Mouse (Mus musculus) limb, embryonic 10.5 days (tissue): Measurements from ENCODE around the gene Vps52. TPM values are rescaled to one million over a fixed set of nuclear protein-coding genes. Genes with fewer than 3 reads are reported as not detected.

Experiments used
- DNase-seq: peaks from one replicate; pipeline ENCODE4 v3.0.0-alpha.2; 2017; ENCODE audit warnings: low spot score
- H3K27ac ChIP-seq: fragments of 300-500 bp; sonication (generic); 2 replicates; pipeline ENCODE4 v1.5.1; 2016; ENCODE audit warnings: mild to moderate bottlenecking
- H3K27me3 ChIP-seq: fragments of 300-500 bp; sonication (generic); 2 replicates; pipeline ENCODE4 v1.6.1; 2016; ENCODE audit warnings: low read depth, mild to moderate bottlenecking; ENCODE audit not compliant: poor library complexity, severe bottlenecking
- H3K36me3 ChIP-seq: fragments of 300-500 bp; sonication (generic); 2 replicates; pipeline ENCODE4 v1.6.1; 2016; ENCODE audit warnings: mild to moderate bottlenecking, moderate library complexity
- H3K4me1 ChIP-seq: fragments of 300-500 bp; sonication (generic); 2 replicates; pipeline ENCODE4 v1.6.1; 2016
- H3K4me3 ChIP-seq: fragments of 300-500 bp; sonication (generic); 2 replicates; pipeline ENCODE4 v1.5.1; 2016; ENCODE audit warnings: mild to moderate bottlenecking, moderate library complexity
- H3K9me3 ChIP-seq: fragments of 300-500 bp; sonication (generic); replicated peaks from 2 replicates; pipeline ENCODE4 v1.6.1; 2016; ENCODE audit warnings: mild to moderate bottlenecking
- WGBS: fragments of 180-500 bp; shearing (Covaris S2); methylation state at CpG from one replicate; pipeline ENCODE4 v1.1.7; 2016; 5-methylcytosine and 5-hydroxymethylcytosine counted together
- polyA plus RNA-seq: library from polyadenylated mRNA; unstranded; fragments of >200 nt; fragmentation: Nextera tagmentation; extraction: Ambion mirVana; gene quantifications from 2 replicates; pipeline ENCODE4 v1.2.1, GENCODE M21; 2016

Gene Vps52
- polyA plus RNA-seq, 1 experiment from 2014 or later, result 49.8 TPM

DNA sequence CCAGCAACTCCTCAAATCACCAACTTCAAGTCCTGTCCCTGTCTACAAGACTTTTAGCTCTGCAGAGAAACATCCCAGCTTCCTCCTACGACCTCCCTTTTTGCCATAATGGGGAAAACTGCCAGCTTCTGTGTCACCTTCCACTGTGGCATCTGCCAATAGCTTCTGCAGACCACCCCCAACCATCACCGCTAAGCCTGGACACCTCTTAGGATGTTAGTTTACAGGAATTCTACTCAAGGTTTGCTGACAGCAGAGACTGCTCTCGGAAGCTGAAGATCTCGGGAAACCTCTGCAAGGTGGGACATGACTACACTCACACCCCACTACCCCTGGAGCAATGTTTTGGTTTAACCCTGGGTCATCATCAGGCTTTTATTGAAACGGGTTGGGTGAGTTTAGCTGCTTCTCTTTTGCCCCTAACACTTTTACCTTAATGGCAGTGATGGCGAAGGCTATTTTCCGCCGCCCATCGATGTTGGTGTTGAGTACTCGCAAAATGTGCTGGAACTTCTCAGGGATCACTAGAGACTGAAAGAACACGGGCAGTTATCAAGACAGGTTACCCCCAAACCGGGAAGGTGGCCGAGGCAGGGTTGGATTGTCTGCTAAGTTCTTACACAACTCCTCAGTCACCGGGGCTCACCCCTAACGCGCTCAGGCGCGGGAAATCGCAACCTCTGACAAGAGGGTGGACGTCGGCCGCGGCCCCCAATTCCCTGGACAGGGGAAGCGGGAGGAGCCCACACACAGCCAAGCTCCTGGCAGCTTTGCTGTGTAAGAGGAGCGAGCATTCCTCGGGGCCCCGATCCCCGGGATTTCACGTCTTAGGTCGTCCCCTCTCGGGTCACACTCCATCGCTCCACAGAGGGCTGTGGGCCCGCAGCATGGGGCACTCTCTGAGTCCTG is 712 bp upstream of the Vps52 start:
- Histone ChIP-seq H3K27ac (peak overlapping the region; percentile 98), H3K4me3 (peak overlapping the region; percentile 99), H3K9me3 (no peaks in the 10 kb centered on the region), H3K36me3 (peaks cover 69% of the 10 kb centered on the region), H3K4me1 (peaks cover 63% of the 10 kb centered on the region), H3K27me3 (no peaks in the 10 kb centered on the region)
- DNase-seq, result no peak
- 1% methylated on average over 33 of the region's 33 CpGs for WGBS

DNA sequence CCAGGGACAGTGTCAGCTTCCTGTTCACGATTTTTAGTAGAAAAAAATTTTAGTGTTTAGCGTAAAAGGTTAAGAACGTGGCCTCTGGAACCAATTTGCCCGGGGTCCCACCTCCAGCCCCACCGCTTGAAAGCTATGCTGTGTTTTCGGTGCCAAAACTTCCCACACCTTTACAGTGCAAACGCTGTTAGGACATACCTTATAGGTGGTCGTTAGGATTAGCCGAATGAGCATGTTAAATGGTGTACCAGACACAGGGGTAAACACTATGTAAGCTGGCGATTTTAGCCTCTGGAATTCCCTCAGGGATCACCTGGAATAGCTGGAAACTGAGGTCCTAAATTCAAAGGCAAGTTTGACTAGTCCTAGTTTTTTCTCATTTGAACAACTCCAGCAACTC is 724 bp downstream of the Vps52 start:
- Histone ChIP-seq H3K9me3 (no peaks in the 10 kb centered on the region), H3K27ac (peak overlapping the region; percentile 98), H3K36me3 (peaks cover 70% of the 10 kb centered on the region), H3K27me3 (no peaks in the 10 kb centered on the region), H3K4me3 (peak overlapping the region; percentile 99), H3K4me1 (peaks cover 49% of the 10 kb centered on the region)
- DNase-seq, result no peak
- whole genome bisulfite sequencing, result 8% methylated on average over 10 of the region's 10 CpGs

DNA sequence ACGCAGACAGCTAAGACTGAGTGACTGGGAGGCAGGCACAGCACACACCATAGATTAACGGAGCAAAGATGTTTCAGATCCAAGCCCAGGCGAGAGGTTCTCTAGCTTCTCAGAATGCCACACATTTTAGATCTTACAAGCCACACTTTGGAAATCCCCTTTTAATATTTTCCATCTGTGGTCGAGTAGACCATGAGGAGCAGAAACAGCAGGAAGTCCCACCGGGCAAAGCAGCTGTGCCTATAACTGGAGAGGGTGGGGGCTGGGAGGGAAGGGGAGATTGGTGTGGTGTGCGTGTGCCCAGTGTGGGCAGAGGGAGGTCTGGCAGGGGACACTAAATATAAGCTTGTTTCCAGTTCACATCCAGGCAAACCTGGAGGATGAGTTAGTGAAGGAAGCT is 1.9 kb downstream of the Vps52 start:
- Histone ChIP-seq H3K27me3 (no peaks in the 10 kb centered on the region), H3K4me3 (no peak overlapping the region), H3K4me1 (peaks cover 37% of the 10 kb centered on the region), H3K9me3 (no peaks in the 10 kb centered on the region), H3K27ac (no peak overlapping the region), H3K36me3 (peaks cover 70% of the 10 kb centered on the region)
- no peak for DNase-seq
- 80% methylated on average over 6 of the region's 6 CpGs for WGBS

DNA sequence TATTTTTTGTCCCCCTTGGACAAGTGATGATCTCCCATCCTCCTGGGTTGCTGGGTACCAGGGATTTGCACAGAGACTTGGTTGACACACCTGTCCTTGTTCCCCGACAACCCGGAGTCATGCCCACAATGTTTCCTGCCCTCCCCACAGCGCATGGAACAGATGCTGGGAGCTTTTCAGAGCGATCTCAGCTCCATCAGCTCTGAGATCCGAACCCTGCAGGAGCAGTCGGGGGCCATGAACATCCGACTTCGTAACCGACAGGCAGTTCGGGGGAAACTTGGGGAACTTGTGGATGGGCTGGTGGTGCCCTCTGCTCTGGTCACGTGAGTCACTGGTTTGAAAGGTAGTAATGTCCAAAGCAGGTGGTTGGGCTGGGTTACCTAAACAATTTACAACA is 2.8 kb downstream of the Vps52 start:
- WGBS, result 95% methylated on average over 11 of the region's 11 CpGs
- DNase-seq, result no peak
- Histone ChIP-seq H3K36me3 (peaks cover 70% of the 10 kb centered on the region), H3K27me3 (no peaks in the 10 kb centered on the region), H3K4me3 (no peak overlapping the region; the same call in 1 of the 2 replicates), H3K9me3 (no peaks in the 10 kb centered on the region), H3K4me1 (peaks cover 28% of the 10 kb centered on the region), H3K27ac (no peak overlapping the region)

DNA sequence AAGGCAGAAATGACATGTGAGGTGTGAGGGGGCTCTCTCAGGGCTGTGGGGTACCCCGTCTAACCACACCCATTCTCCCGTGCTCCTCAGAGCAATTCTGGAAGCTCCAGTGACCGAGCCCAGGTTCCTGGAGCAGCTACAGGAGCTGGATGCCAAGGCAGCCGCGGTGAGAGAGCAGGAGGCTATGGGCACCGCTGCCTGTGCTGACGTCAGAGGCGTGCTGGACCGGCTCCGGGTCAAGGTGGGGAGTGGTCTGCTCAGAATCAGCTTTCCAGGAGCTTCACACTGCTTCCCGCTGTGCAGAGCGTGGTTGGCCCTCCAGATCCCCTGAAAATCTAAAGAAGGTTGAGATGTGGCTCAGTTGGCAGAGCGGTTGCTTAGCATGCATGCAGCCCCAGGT is 3.5 kb downstream of the Vps52 start:
- Histone ChIP-seq H3K27me3 (no peaks in the 10 kb centered on the region), H3K27ac (no peak overlapping the region), H3K4me3 (no peak overlapping the region), H3K4me1 (peaks cover 21% of the 10 kb centered on the region), H3K36me3 (peaks cover 70% of the 10 kb centered on the region), H3K9me3 (no peaks in the 10 kb centered on the region)
- 93% methylated on average over 13 of the region's 13 CpGs for WGBS
- no peak for DNase-seq

DNA sequence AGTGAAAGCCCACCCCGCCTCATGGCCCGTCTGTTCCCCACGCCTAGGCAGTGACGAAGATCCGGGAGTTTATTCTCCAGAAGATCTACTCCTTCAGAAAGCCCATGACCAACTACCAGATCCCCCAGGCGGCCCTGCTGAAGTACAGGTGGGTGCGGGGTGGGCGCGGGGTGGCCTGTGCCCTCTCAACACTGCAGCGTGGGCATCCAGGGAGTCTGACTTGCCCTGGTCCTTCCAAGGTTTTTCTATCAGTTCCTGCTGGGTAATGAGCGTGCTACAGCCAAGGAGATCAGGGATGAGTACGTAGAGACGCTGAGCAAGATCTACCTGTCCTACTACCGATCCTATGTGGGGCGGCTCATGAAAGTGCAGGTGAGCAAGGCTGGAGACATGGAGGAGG is 4.3 kb downstream of the Vps52 start:
- Histone ChIP-seq H3K27me3 (no peaks in the 10 kb centered on the region), H3K27ac (no peak overlapping the region), H3K9me3 (no peaks in the 10 kb centered on the region), H3K4me1 (peaks cover 15% of the 10 kb centered on the region), H3K4me3 (no peak overlapping the region), H3K36me3 (peaks cover 69% of the 10 kb centered on the region)
- DNase-seq, result no peak
- WGBS, result 92% methylated on average over 15 of the region's 15 CpGs

DNA sequence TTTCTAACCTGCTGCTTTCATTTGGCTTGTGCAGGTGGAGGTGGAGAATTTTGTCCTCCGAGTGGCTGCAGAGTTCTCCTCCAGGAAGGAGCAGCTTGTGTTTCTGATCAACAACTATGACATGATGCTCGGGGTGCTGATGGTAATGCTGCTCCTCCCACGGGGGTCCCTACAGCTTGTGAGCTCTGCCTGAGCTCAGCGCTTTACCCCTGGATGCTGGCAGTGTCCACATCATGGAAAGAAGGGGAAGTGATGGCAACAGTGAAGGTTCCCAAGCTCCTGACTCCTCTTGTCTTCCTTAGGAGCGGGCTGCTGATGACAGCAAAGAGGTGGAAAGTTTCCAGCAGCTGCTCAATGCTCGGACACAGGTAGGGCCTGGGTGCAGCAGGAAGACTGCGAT is 7.3 kb downstream of the Vps52 start:
- Histone ChIP-seq H3K27me3 (no peaks in the 10 kb centered on the region), H3K36me3 (peaks cover 88% of the 10 kb centered on the region), H3K9me3 (no peaks in the 10 kb centered on the region), H3K4me3 (no peak overlapping the region), H3K27ac (no peak overlapping the region), H3K4me1 (no peaks in the 10 kb centered on the region)
- 93% methylated on average over 7 of the region's 7 CpGs for WGBS
- DNase-seq, result no peak

DNA sequence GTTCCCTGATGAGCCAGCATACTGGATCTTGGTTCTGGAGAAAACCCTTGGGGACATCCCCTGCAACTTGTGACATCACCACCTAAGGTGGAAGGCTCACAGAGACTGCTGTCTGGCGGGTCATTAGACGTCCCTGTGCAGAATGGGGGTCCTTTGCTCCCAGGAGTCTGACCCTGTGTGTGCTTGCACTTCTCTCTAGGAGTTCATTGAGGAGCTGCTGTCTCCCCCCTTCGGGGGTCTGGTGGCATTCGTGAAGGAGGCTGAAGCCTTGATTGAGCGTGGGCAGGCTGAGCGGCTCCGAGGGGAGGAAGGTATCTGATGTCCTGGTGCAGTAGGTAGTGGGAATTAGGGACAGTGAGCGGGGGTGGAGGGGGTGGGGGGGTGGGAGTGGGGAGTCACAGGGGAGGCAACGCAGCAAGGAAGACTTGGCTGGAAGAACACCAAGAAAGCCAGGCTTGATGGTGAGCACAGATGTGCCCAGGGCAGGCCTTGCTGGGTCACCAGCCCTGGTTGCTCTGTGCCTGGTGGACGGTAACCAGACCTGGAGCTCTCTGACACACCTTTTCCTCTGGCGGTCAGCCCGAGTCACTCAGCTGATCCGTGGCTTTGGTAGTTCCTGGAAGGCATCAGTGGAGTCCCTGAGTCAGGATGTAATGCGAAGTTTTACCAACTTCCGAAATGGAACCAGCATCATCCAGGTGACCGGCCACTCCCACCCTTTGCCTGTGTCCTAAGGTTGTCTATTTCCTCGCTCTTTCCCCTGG is 9.7 kb downstream of the Vps52 start:
- Histone ChIP-seq H3K27me3 (no peaks in the 10 kb centered on the region), H3K27ac (no peak overlapping the region), H3K4me1 (no peaks in the 10 kb centered on the region), H3K36me3 (peaks cover 64% of the 10 kb centered on the region), H3K4me3 (no peak overlapping the region), H3K9me3 (no peaks in the 10 kb centered on the region)
- 95% methylated on average over 17 of the region's 17 CpGs for WGBS
- no peak for DNase-seq

DNA sequence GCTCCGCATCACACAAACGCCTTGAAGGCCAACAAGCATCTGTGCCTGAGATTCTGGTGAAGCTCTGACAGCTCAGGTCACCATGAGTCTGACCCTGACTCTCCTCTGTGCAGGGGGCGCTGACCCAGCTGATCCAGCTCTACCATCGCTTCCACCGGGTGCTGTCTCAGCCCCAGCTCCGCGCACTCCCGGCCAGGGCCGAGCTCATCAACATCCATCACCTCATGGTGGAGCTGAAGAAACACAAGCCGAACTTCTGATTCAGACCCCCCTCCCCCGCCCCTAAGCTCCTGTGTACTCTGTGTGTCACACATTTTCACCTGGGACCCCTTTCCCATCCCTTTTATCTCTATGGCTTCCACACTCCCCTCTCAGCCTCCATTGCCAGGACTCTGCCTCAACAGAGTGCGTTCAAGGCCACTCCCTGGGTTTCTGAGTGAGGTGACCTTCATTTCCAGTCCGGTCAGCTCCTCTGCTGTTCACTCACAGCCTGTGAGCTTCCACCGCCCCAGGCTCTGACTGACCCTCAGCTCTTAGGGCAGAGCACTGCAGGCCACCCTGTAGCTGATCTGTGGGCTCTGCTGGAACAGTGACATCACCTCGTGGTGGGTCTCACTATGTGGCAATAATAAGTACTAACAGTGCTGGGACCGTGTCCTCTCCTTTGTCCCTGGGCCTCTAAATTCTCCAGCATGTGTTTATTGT is 10.4 kb downstream of the Vps52 start:
- no peaks in the 10 kb centered on the region for H3K27me3 ChIP-seq
- peaks cover 57% of the 10 kb centered on the region for H3K36me3 ChIP-seq
- no peaks in the 10 kb centered on the region for H3K4me1 ChIP-seq
- H3K4me3 ChIP-seq, result no peak overlapping the region
- DNase-seq, result no peak
- H3K9me3 ChIP-seq, result no peaks in the 10 kb centered on the region
- H3K27ac ChIP-seq, result no peak overlapping the region
- WGBS, result 89% methylated on average over 16 of the region's 16 CpGs

DNA sequence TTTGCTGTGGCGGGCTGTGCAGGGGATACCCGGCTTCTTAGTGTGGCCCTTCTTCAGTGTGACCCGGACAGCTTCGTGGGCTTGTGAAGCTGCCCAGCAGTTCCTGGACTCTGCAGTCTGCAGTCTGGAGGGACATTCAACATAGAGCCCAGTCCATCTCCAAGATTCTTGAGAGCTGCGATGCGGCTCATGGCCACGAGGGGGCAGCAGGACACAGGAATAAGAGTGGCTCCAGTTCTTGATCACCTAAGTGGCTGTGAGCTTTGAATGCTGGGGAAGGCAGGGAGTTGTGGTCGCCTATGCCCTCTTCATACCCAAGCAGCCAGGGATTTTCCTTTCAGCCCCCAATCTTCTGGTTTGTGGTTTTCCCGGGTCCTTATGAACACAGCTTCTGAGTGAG is 12.9 kb downstream of the Vps52 start:
- H3K27me3 ChIP-seq, result no peaks in the 10 kb centered on the region
- no peak overlapping the region for H3K27ac ChIP-seq
- H3K4me3 ChIP-seq, result no peak overlapping the region
- WGBS, result 4% methylated on average over 9 of the region's 9 CpGs
- peak; percentile 91 for DNase-seq
- no peaks in the 10 kb centered on the region for H3K4me1 ChIP-seq
- no peaks in the 10 kb centered on the region for H3K9me3 ChIP-seq
- H3K36me3 ChIP-seq, result peaks cover 32% of the 10 kb centered on the region

DNA sequence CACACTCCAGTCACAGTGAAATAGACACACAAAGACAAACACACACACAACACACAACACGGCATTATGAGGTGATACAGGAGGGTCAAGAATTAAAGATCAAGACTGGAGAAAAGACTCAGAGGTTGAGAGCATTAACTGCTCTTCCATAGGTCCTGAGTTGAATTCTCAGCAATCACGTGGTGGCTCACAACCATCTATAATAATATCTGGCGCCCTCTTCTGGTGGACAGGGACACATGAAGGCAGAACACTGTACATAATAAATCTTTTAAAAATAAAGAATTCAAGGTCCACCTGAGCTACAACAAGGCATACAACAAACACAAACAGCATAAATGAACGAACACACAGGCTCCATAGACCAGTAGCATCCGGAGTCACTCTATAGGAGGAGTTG is 13.3 kb downstream of the Vps52 start:
- no peak overlapping the region for H3K4me3 ChIP-seq
- H3K27ac ChIP-seq, result no peak overlapping the region
- no peaks in the 10 kb centered on the region for H3K9me3 ChIP-seq
- DNase-seq, result no peak
- peaks cover 28% of the 10 kb centered on the region for H3K36me3 ChIP-seq
- no peaks in the 10 kb centered on the region for H3K4me1 ChIP-seq
- WGBS, result 30% methylated on average over 5 of the region's 5 CpGs
- H3K27me3 ChIP-seq, result no peaks in the 10 kb centered on the region

DNA sequence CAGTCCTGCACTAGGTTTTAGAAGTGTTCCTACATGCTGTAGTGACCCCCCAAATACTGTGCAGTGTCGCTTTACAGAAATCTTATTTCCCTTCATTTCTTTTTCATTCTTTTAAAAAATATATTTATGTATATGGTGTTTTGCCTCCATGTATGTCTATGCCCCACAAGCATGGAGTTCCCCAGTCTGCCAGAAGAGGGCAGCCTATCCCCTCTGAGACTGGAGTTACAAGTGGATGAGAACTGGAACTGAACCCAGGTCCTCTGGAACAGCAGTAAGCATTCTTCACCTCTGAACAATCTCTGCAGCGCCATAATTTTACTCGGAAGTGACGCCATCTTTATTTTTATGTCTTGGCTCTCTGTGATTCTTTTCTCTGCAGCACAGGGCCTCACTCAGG is 13.8 kb downstream of the Vps52 start:
- Histone ChIP-seq H3K4me3 (no peak overlapping the region), H3K9me3 (no peaks in the 10 kb centered on the region), H3K27ac (no peak overlapping the region), H3K4me1 (no peaks in the 10 kb centered on the region), H3K27me3 (no peaks in the 10 kb centered on the region), H3K36me3 (peaks cover 24% of the 10 kb centered on the region)
- WGBS, result 72% methylated on average over 4 of the region's 4 CpGs
- no peak for DNase-seq

DNA sequence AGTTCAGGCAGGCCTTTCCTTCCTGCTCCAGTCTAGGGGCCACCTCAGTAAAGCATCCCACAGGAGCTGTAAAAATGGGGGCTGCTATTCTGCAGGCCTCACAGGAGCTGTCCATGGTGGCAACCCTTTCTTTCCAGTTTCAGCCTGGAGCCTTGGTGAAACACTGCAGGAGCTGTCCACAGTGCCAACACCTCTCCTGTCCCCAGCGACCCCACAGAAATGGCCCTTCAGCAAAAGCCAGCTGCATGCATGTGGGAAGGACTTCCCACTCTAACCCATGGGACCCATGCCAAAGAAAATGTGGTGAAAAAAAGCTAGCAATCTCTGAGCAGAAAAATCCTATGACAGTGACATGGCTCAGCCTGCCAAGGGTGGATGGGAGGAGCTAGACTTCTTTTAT is 17.1 kb downstream of the Vps52 start:
- 9% methylated on average over 1 of the region's 1 CpGs for WGBS
- Histone ChIP-seq H3K4me1 (peaks cover under 1% of the 10 kb centered on the region), H3K4me3 (no peak overlapping the region), H3K9me3 (no peaks in the 10 kb centered on the region), H3K27ac (no peak overlapping the region), H3K36me3 (no peaks in the 10 kb centered on the region), H3K27me3 (peaks cover 19% of the 10 kb centered on the region)
- DNase-seq, result peak; percentile 71
